Mouse (Mus musculus) lung, adult 2 months (tissue): Measurements from ENCODE around the gene Taz.

Experiments used
- CTCF ChIP-seq: fragments of 200-500 bp; IDR thresholded peaks from 2 replicates; pipeline ENCODE4 v1.5.1; 2011; ENCODE audit warnings: mild to moderate bottlenecking, low read length, control low read depth; ENCODE audit not compliant: insufficient read depth
- POLR2A ChIP-seq: fragments of 200-500 bp; IDR thresholded peaks from 2 replicates; pipeline ENCODE4 v1.6.1; 2011; ENCODE audit warnings: low read depth, mild to moderate bottlenecking, control low read depth, low read length, borderline replicate concordance; ENCODE audit errors: extremely low read depth

GRCm38 (mm10) chrX:74281732-74282394 lies at the start of gene Taz, which contains the start of gene Dnase1l1:
- TF ChIP-seq CTCF (no peak), POLR2A (peak; percentile 53; the same call in 1 of the 2 replicates)
